Mouse (Mus musculus): ENCODE results near the gene Vrk3. TPM values are rescaled to one million over a fixed set of nuclear protein-coding genes. Genes with fewer than 3 reads are reported as not detected.
A peak's percentile ranks its signal among the peaks of the same experiment; 100 is the strongest.

The Vrk3 gene
- polyA plus RNA-seq, 1 experiment from 2014 or later: 45.3 TPM

- H3K27me3 ChIP-seq (ENCODE audit: insufficient read depth, low read length): no peaks in the 10 kb centered on the region
- ATAC-seq (replicated peaks; ENCODE audit: low FRiP score, low read depth) (no peak), DNase-seq (ENCODE audit: low spot score) (no peak)
- no peaks in the 10 kb centered on the region for H3K9me3 ChIP-seq (replicated peaks; ENCODE audit: low read length)
- no peak overlapping the region for H3K4me2 ChIP-seq (ENCODE audit: low read length)
- no peak overlapping the region for H3K27ac ChIP-seq
- no peak overlapping the region for H3K9ac ChIP-seq (ENCODE audit: low read depth, low read length)
- H3K36me3 ChIP-seq (ENCODE audit: insufficient read depth, low read length): peaks cover 37% of the 10 kb centered on the region
- H3K4me1 ChIP-seq (replicated peaks; ENCODE audit: insufficient read depth, low read length): no peaks in the 10 kb centered on the region
- no peak overlapping the region for H3K4me3 ChIP-seq (replicated peaks; ENCODE audit: low read depth, low read length)
- no peak for TF ChIP-seq CTCF (IDR thresholded peaks at IDR 0.05; ENCODE audit: low read depth)
- WGBS: 91% methylated on average over 8 of the region's 8 CpGs
These were observed 24.5 kb downstream of the Vrk3 start for GRCm38 (mm10) chr7:44772591-44773204.

GRCm38 (mm10) chr7:44776849-44777498 is 28.8 kb downstream of the Vrk3 start:
- ATAC-seq (replicated peaks; ENCODE audit: low FRiP score, low read depth) (no peak), DNase-seq (ENCODE audit: low spot score) (no peak)
- peaks cover 9% of the 10 kb centered on the region; the same call in 1 of the 2 replicates for H3K36me3 ChIP-seq (ENCODE audit: insufficient read depth, low read length)
- H3K9ac ChIP-seq (ENCODE audit: low read depth, low read length): no peak overlapping the region
- no peak for TF ChIP-seq CTCF (IDR thresholded peaks at IDR 0.05; ENCODE audit: low read depth)
- H3K9me3 ChIP-seq (replicated peaks; ENCODE audit: low read length): no peaks in the 10 kb centered on the region
- H3K27ac ChIP-seq: no peak overlapping the region
- 77% methylated on average over 9 of the region's 9 CpGs for WGBS
- H3K4me2 ChIP-seq (ENCODE audit: low read length): no peak overlapping the region
- H3K4me3 ChIP-seq (replicated peaks; ENCODE audit: low read depth, low read length): no peak overlapping the region
- no peaks in the 10 kb centered on the region for H3K4me1 ChIP-seq (replicated peaks; ENCODE audit: insufficient read depth, low read length)
- H3K27me3 ChIP-seq (ENCODE audit: insufficient read depth, low read length): no peaks in the 10 kb centered on the region

GRCm38 (mm10) chr7:44780101-44780500 is 31.9 kb downstream of the Vrk3 start:
- Histone ChIP-seq H3K4me1 (replicated peaks; ENCODE audit: insufficient read depth, low read length) (no peaks in the 10 kb centered on the region), H3K27me3 (ENCODE audit: insufficient read depth, low read length) (no peaks in the 10 kb centered on the region), H3K4me2 (ENCODE audit: low read length) (no peak overlapping the region), H3K36me3 (ENCODE audit: insufficient read depth, low read length) (peaks cover 5% of the 10 kb centered on the region; the same call in 1 of the 2 replicates), H3K9ac (ENCODE audit: low read depth, low read length) (no peak overlapping the region), H3K4me3 (replicated peaks; ENCODE audit: low read depth, low read length) (no peak overlapping the region), H3K9me3 (replicated peaks; ENCODE audit: low read length) (no peaks in the 10 kb centered on the region), H3K27ac (no peak overlapping the region)
- no peak for ATAC-seq (replicated peaks; ENCODE audit: low FRiP score, low read depth)
- TF ChIP-seq CTCF (IDR thresholded peaks at IDR 0.05; ENCODE audit: low read depth): no peak
- 86% methylated on average over 8 of the region's 8 CpGs for WGBS
- DNase-seq (ENCODE audit: low spot score): no peak

- Histone ChIP-seq H3K9me3 (replicated peaks; ENCODE audit: low read length) (no peaks in the 10 kb centered on the region), H3K27me3 (ENCODE audit: insufficient read depth, low read length) (no peaks in the 10 kb centered on the region), H3K4me3 (replicated peaks; ENCODE audit: low read depth, low read length) (no peak overlapping the region), H3K4me1 (replicated peaks; ENCODE audit: insufficient read depth, low read length) (no peaks in the 10 kb centered on the region), H3K9ac (ENCODE audit: low read depth, low read length) (no peak overlapping the region), H3K36me3 (ENCODE audit: insufficient read depth, low read length) (no peaks in the 10 kb centered on the region), H3K4me2 (ENCODE audit: low read length) (no peak overlapping the region), H3K27ac (no peak overlapping the region)
- no peak for ATAC-seq (replicated peaks; ENCODE audit: low FRiP score, low read depth)
- DNase-seq (ENCODE audit: low spot score): no peak
- TF ChIP-seq CTCF (IDR thresholded peaks at IDR 0.05; ENCODE audit: low read depth): no peak
- WGBS: 61% methylated on average over 3 of the region's 3 CpGs
These were observed 41.3 kb downstream of the Vrk3 start for GRCm38 (mm10) chr7:44789531-44789930.

GRCm38 (mm10) chr7:44790066-44790465 is 41.9 kb downstream of the Vrk3 start:
- Histone ChIP-seq H3K36me3 (ENCODE audit: insufficient read depth, low read length) (no peaks in the 10 kb centered on the region), H3K4me3 (replicated peaks; ENCODE audit: low read depth, low read length) (no peak overlapping the region), H3K27me3 (ENCODE audit: insufficient read depth, low read length) (no peaks in the 10 kb centered on the region), H3K9me3 (replicated peaks; ENCODE audit: low read length) (no peaks in the 10 kb centered on the region), H3K27ac (no peak overlapping the region), H3K4me2 (ENCODE audit: low read length) (no peak overlapping the region), H3K9ac (ENCODE audit: low read depth, low read length) (no peak overlapping the region), H3K4me1 (replicated peaks; ENCODE audit: insufficient read depth, low read length) (no peaks in the 10 kb centered on the region)
- ATAC-seq (replicated peaks; ENCODE audit: low FRiP score, low read depth): 0 out of 2 replicates have a peak, but pooled peaks have one; percentile 21
- WGBS: 49% methylated on average over 4 of the region's 4 CpGs
- no peak for DNase-seq (ENCODE audit: low spot score)
- no peak for TF ChIP-seq CTCF (IDR thresholded peaks at IDR 0.05; ENCODE audit: low read depth)

- no peak overlapping the region for H3K4me3 ChIP-seq (replicated peaks; ENCODE audit: low read depth, low read length)
- no peak for TF ChIP-seq CTCF (IDR thresholded peaks at IDR 0.05; ENCODE audit: low read depth)
- no peaks in the 10 kb centered on the region for H3K9me3 ChIP-seq (replicated peaks; ENCODE audit: low read length)
- H3K36me3 ChIP-seq (ENCODE audit: insufficient read depth, low read length): no peaks in the 10 kb centered on the region
- 86% methylated on average over 6 of the region's 6 CpGs for WGBS
- no peak for DNase-seq (ENCODE audit: low spot score)
- H3K27ac ChIP-seq: no peak overlapping the region
- no peaks in the 10 kb centered on the region for H3K27me3 ChIP-seq (ENCODE audit: insufficient read depth, low read length)
- H3K4me2 ChIP-seq (ENCODE audit: low read length): no peak overlapping the region
- H3K4me1 ChIP-seq (replicated peaks; ENCODE audit: insufficient read depth, low read length): no peaks in the 10 kb centered on the region
- no peak for ATAC-seq (replicated peaks; ENCODE audit: low FRiP score, low read depth)
- H3K9ac ChIP-seq (ENCODE audit: low read depth, low read length): no peak overlapping the region
These were observed 44.6 kb downstream of the Vrk3 start for GRCm38 (mm10) chr7:44792781-44793180.
